Mouse (Mus musculus) forebrain, embryonic 10.5 days (tissue): Measurements from ENCODE around the gene Ctsq. TPM values are rescaled to one million over a fixed set of nuclear protein-coding genes. Genes with fewer than 3 reads are reported as not detected.
"Not testable (repeated sequence)": the region's sequence is repeated elsewhere in the genome, so short reads cannot be mapped to it uniquely, and the experiment has no call there.

Experiments used
- DNase-seq: peaks from one replicate; pipeline ENCODE4 v3.0.0-alpha.2; 2017; ENCODE audit warnings: low spot score; ENCODE audit errors: extremely low spot score
- H3K27ac ChIP-seq: fragments of 300-500 bp; sonication (generic); 2 replicates; pipeline ENCODE4 v1.5.1; 2016; ENCODE audit warnings: mild to moderate bottlenecking
- H3K27me3 ChIP-seq: fragments of 300-500 bp; sonication (generic); 2 replicates; pipeline ENCODE4 v1.6.1; 2016; ENCODE audit warnings: mild to moderate bottlenecking; ENCODE audit not compliant: poor library complexity, severe bottlenecking
- H3K36me3 ChIP-seq: fragments of 300-500 bp; sonication (generic); replicated peaks from 2 replicates; pipeline ENCODE4 v1.6.1; 2016; ENCODE audit warnings: mild to moderate bottlenecking, moderate library complexity
- H3K4me1 ChIP-seq: fragments of 300-500 bp; sonication (generic); 2 replicates; pipeline ENCODE4 v1.6.1; 2016
- H3K4me3 ChIP-seq: fragments of 300-500 bp; sonication (generic); 2 replicates; pipeline ENCODE4 v1.5.1; 2016; ENCODE audit warnings: mild to moderate bottlenecking, moderate library complexity
- H3K9me3 ChIP-seq: fragments of 300-500 bp; sonication (generic); 2 replicates; pipeline ENCODE4 v1.6.1; 2016; ENCODE audit warnings: mild to moderate bottlenecking, moderate library complexity
- WGBS: fragments of 180-500 bp; shearing (Covaris S2); methylation state at CpG from one replicate; pipeline ENCODE4 v1.1.7; 2016; 5-methylcytosine and 5-hydroxymethylcytosine counted together
- polyA plus RNA-seq: library from polyadenylated mRNA; unstranded; fragments of >200 nt; fragmentation: Nextera tagmentation; extraction: Ambion mirVana; gene quantifications from 2 replicates; pipeline ENCODE4 v1.2.1, GENCODE M21; 2016

Ctsq gene
- not detected in 2 replicates for polyA plus RNA-seq

- no peak for DNase-seq
- 65% methylated on average over 3 of the region's 3 CpGs for WGBS
- Histone ChIP-seq H3K4me3 (no peak within 1 kb of the TSS), H3K27me3 (no peaks in the 10 kb centered on the region), H3K36me3 (no peaks in the 10 kb centered on the region), H3K4me1 (no peaks in the 10 kb centered on the region), H3K27ac (no peak within 1 kb of the TSS), H3K9me3 (peaks cover 46% of the 10 kb centered on the region)
Observed at GRCm38 (mm10) chr13:61040531-61040930, at the start of gene Ctsq. Gene Ctsq, minus strand, starts transcription at chr13:61040631.

DNA sequence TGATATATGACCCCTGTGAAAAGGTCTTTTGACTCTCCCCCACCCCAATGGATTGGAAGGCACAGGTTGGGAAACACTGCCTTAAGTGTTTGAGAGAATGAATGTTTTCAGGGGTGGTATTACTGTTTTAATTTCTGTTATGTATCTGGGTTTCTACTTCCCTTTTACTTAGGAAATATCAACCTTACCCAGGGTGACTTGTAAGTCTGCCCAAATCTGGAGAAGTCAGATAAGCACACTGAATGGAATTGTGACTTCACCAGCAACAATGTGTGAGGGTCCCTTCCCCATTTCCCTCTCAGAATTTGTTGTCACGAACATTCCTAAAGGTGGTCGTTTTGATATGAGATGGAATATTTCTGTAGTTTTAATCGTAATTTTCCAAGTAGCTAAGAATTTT is 17.6 kb downstream of the Ctsq start:
- no peak overlapping the region for H3K4me3 ChIP-seq
- DNase-seq, result no peak
- H3K36me3 ChIP-seq, result no peaks in the 10 kb centered on the region
- H3K9me3 ChIP-seq, result peaks cover 57% of the 10 kb centered on the region
- no peaks in the 10 kb centered on the region for H3K27me3 ChIP-seq
- H3K27ac ChIP-seq, result no peak overlapping the region
- 84% methylated on average over 3 of the region's 3 CpGs for WGBS
- H3K4me1 ChIP-seq, result no peaks in the 10 kb centered on the region

- Histone ChIP-seq H3K9me3 (peaks cover 54% of the 10 kb centered on the region), H3K4me1 (no peaks in the 10 kb centered on the region), H3K4me3 (no peak overlapping the region), H3K27me3 (no peaks in the 10 kb centered on the region), H3K27ac (no peak overlapping the region), H3K36me3 (no peaks in the 10 kb centered on the region)
- WGBS, result 85% methylated on average over 6 of the region's 6 CpGs
- no peak for DNase-seq
Observed at GRCm38 (mm10) chr13:61021844-61022243, 18.6 kb downstream of the Ctsq start.

- WGBS, result 79% methylated on average over 4 of the region's 4 CpGs
- DNase-seq, result no peak
- Histone ChIP-seq H3K27me3 (no peaks in the 10 kb centered on the region), H3K27ac (no peak overlapping the region), H3K36me3 (no peaks in the 10 kb centered on the region), H3K4me3 (no peak overlapping the region), H3K9me3 (peaks cover 64% of the 10 kb centered on the region), H3K4me1 (no peaks in the 10 kb centered on the region)
Observed at GRCm38 (mm10) chr13:61010171-61010570, 30.3 kb downstream of the Ctsq start.

DNA sequence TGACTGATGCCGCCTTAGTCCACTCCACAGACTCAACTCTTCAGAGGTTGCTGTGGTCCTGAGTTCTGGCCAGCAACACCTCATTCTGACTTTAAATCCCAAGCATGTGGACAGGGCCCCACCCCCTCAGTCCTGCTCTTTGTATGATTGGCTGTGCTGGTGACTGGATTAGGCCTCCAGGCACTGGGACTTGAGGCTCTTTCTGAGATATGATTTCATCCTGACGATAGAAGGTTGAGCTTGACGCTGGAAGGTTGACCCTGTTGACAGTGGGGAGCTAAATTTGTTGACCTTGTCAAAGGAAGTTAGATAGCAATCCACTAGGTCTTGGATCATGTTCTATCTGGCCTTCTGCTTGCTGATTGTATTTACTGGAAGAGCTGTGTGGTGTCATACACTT is 34.6 kb downstream of the Ctsq start, which contains the start of gene Ctsj:
Ctsj (minus strand) TSS at position 101 of the 400 bp plus-strand sequence.
- peaks cover 68% of the 10 kb centered on the region for H3K9me3 ChIP-seq

DNA sequence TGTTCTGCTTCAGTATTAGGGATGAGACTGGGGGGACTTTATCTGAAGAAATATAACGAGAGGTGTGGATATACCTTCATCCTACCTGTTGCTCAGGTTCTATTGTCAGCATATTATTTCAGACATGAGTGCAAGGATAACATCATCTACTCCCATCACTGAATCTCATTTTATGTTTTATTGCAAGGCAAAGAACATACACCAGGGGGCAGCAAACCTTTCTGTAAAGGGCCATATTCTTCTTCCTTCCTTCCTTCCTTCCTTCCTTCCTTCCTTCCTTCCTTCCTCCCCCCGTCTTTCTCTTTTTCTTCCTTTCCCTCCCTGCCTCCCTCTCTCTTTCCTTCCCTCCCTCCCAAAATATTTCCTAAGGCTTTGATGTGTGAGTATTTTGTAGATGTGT is 42.8 kb downstream of the Ctsq start:
- no peaks in the 10 kb centered on the region for H3K27me3 ChIP-seq
- no peak overlapping the region for H3K27ac ChIP-seq
- 62% methylated on average over 2 of the region's 2 CpGs for WGBS
- no peak for DNase-seq
- H3K4me1 ChIP-seq, result no peaks in the 10 kb centered on the region
- no peaks in the 10 kb centered on the region for H3K36me3 ChIP-seq
- peaks cover 48% of the 10 kb centered on the region for H3K9me3 ChIP-seq
- H3K4me3 ChIP-seq, result no peak overlapping the region

More for the DNA sequence above, 34.6 kb downstream of the Ctsq start, which contains the start of gene Ctsj:
- Histone ChIP-seq H3K27ac (no peak within 1 kb of the TSS), H3K27me3 (no peaks in the 10 kb centered on the region), H3K36me3 (no peaks in the 10 kb centered on the region), H3K4me1 (no peaks in the 10 kb centered on the region), H3K4me3 (no peak within 1 kb of the TSS)
- no peak for DNase-seq
- 77% methylated on average over 3 of the region's 3 CpGs for WGBS

GRCm38 (mm10) chr13:60986915-60987314 is 53.5 kb downstream of the Ctsq start:
- not testable (repeated sequence) for H3K4me3 ChIP-seq, H3K4me1 ChIP-seq, H3K9me3 ChIP-seq, H3K27ac ChIP-seq, DNase-seq, H3K27me3 ChIP-seq, H3K36me3 ChIP-seq
- 86% methylated on average over 5 of the region's 5 CpGs for WGBS

Other genes with a start within 250 kb of the Ctsq start
- not detected in 2 replicates for gene Ctsll3, start 237.8 kb downstream of the Ctsq start, polyA plus RNA-seq
- 0.25 TPM in 1 of 2 replicates, not detected in the other for gene 4930486L24Rik, start 176.2 kb downstream of the Ctsq start, polyA plus RNA-seq
- gene Gm49392, start 143.7 kb downstream of the Ctsq start, polyA plus RNA-seq, result not detected in 2 replicates
- gene Ctla2b, start 143.2 kb downstream of the Ctsq start, polyA plus RNA-seq, result 1.1 and 1.4 TPM in 2 replicates
- not detected in 2 replicates for gene Tpbpb, start 135.8 kb downstream of the Ctsq start, polyA plus RNA-seq
- not detected in 2 replicates for gene Gm49393, start 105.0 kb downstream of the Ctsq start, polyA plus RNA-seq
- gene Gm49391, start 104.1 kb downstream of the Ctsq start, polyA plus RNA-seq, result 0.20 and 0.54 TPM in 2 replicates
- 10.5 and 12.1 TPM in 2 replicates for gene Ctla2a, start 104.0 kb downstream of the Ctsq start, polyA plus RNA-seq
- gene Tpbpa, start 98.6 kb downstream of the Ctsq start, polyA plus RNA-seq, result not detected in 2 replicates
- gene Ctsj, start 34.7 kb downstream of the Ctsq start, polyA plus RNA-seq, result not detected in 2 replicates
- gene Ctsr, start 123.6 kb upstream of the Ctsq start, polyA plus RNA-seq, result not detected in 2 replicates
- gene Cts6, start 162.8 kb upstream of the Ctsq start, polyA plus RNA-seq, result not detected in 2 replicates
- not detected in 2 replicates for gene Cts8, start 214.7 kb upstream of the Ctsq start, polyA plus RNA-seq
- not detected in 2 replicates for gene Gm49398, start 248.2 kb upstream of the Ctsq start, polyA plus RNA-seq